Mouse (Mus musculus): Measurements from ENCODE around the gene Cd2bp2.

Cd2bp2 gene

DNA sequence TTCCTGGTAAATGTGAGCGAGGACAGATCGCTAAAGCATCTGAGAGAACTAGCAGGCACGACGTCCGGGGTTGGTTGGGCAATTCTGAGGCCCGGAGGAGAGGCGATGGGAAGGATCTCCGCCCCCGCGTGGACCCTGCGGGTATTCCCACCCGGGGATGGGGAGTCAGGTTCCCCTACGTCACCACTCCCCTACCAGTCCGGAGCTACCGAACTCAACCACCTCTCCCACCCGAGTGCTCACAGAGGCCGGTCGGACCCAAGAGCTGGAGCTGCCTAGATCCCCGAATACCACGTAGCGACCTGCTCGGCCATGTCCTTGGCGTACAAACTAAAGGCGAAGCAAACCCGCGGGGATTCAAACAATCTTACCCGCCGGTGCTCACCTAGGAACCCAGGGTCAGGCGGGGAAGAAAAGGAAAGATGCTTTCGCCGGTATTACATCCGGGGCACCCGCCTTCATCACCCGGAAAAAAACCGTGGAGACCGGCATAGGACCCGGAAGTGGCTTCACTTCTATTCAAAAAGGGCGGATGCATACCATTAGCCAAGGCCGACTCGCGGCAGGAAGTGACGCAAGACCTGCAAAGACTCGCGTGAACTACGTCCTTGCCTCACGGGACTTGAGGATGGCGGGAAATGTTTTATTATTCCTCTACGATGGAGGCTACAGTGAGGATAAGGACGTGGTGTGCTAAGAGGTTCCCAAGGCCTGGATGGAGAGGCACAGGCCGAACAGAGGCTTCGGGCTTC lies at the start of gene Cd2bp2:
Gene Cd2bp2 (minus strand): TSS at position 507 of the 752 bp plus-strand sequence.
- DNase-seq (ENCODE audit: low spot score in 2 of 2), result peak; percentile 95 to 97

DNA sequence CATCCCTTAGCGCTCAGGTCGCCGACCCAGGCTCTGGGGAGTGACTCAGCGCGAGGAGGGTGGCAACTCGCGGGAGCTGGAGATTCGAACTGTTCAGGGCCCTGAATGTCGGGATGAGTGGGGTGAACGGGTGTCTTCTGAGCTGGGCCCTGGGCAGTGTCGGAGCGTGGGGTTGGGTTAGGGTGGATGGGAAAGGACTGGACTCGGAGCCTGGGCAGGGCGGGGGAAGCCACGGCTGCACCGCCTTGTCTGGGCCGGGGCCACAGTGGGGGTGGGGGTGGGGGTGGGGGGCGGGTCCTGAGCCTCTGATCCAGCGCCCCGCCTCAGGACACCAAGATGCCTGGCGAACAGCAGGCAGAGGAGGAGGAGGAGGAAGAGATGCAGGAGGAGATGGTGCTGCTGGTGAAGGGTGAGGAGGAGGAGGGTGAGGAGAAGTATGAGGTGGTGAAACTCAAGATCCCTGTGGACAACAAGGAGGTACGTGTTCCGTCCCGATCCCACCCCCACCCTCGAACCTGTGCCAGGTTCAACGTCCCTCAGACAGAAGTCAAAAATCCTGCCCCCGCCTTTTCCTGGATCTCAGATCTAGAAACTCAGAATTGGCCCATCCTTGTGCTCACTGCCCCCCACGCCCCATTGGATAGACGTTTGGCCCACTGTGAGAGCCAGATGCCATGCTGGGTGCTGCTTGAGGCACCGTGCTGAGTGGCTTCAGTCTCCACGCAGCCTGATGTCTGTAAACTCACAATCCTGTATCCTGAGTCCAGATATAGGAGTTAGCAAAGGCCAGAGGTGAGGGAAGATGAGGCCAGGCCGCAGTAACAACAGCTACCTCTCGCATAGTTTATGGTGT lies 49.0 kb upstream of the Cd2bp2 start:
- DNase-seq (ENCODE audit: low spot score in 2 of 2), result no peak

DNA sequence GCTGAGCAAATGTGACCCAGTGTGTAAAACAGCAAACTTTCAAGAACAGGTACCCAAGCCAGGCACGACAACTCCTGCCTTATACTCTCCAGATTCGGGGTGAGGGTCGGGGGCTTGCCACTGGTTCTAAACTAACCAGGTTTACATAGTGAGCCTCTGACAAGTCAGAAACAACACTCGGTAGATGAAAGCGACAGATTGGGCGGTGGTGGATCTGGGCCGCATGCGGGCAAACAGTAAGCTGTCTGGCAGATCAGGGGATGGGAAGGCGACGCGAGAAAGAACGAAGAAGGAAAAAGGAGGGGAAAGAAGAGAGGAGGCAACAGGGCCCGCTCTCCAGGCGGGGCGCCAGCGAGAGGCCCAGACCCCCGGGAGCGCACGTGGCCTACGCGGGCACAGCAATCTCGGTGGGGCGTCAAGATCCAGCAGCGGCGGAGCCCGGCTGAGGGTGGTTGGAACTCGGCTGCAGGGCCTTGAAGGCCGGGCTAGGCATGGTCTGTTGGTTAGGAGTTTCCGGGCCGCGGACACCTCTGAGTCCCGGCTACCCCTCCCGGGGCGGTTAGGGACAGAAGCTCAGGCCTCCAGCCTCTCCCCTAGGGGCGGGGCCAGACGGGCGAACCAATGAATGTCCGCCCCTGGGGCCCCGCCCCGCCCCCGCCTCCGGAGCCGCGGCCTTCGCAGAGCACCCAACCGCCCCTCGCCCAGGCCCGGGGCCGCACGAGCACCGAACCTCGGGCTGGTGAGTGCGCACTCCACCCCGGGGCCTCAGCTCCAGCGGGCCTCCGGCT lies 48.2 kb upstream of the Cd2bp2 start, which contains the start of gene Zfp771:
Gene Zfp771 (plus strand): TSS at position 405 of the 788 bp plus-strand sequence.
- DNase-seq (ENCODE audit: low spot score in 2 of 2), result peak; percentile 95 to 96

DNA sequence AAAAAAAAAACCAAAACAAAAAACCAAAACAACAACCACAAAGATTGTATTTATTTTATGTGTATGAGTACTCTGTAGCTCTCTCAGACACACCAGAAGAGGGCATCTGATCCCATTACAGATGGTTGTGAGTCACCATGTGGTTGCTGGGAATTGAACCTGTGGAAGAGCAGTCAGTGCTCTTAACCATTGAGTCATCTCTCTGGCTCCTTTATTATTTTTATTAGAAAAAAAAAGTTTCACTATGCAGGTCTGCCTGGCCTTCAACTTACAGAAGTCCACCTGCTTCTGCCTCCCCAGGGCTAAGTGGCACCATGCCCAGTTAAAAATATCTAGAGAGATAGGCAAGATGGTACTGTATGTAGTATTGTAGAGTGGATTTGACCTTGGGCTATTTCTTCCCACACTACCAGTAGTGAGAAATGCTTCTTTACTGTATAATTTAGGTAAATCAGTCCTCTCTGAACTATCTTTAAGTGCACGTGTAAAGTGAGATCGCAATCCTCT lies 47.6 kb upstream of the Cd2bp2 start:
- no peak for DNase-seq (ENCODE audit: low spot score in 2 of 2)

DNA sequence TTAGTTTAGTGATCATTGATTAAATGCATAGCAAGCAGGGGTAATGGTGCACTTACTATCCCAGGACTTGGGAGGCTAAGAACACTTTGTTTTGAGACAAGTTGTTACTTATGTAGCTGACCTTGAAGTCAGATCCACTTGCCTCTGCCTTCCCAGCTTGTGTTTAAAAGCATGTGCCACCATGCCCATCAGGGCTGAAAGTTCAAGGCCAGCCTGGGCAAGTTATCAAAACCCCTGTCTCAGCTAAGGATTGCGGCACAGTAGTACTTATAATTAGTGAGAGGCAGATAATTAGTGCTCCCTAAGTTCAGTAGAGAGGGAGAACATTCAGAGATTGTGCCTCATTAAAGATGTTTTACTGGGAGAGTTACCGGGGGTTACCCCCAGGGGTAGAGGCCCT lies 38.9 kb upstream of the Cd2bp2 start:
- no peak for DNase-seq (ENCODE audit: low spot score in 2 of 2)

DNA sequence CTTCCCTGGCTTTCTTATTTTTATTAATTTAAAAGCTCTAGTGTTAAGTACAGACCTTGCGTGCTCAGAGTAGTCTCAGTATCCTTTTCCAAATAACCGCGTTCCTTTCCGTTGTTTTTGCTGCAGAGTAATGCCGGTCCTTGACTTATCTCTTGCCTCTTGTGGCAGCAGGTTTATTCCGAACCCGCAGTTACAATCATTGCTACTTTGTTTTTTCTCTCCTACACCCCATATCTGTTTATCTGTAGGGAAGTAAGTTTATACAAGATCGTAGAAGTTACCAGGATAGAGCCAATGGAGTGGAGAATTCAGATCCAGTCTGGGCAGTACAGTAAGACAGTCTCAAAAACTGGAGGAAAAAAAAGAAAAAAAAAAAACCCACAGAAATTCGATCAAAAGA lies 37.9 kb upstream of the Cd2bp2 start:
- no peak for DNase-seq (ENCODE audit: low spot score in 2 of 2)

DNA sequence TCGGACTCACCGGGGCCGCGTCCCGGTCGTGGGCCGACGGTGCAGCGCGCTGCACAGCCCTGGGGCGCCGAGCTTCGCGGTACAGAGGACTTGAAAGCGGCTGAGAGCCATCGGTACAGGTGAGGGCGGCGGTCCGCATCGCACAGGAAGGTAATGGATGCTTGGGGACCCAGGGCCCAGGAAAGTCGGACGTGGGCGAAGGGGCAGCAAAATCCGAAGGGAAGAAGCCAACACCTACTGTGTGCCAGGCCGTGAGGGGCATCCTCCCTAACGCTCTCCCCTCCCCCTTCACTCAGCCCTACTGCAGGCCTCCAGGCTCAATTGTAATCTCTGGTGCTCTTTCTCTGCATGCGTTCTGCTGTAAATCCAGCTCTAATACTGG lies 37.5 kb upstream of the Cd2bp2 start:
- DNase-seq (ENCODE audit: low spot score in 2 of 2), result no peak

DNA sequence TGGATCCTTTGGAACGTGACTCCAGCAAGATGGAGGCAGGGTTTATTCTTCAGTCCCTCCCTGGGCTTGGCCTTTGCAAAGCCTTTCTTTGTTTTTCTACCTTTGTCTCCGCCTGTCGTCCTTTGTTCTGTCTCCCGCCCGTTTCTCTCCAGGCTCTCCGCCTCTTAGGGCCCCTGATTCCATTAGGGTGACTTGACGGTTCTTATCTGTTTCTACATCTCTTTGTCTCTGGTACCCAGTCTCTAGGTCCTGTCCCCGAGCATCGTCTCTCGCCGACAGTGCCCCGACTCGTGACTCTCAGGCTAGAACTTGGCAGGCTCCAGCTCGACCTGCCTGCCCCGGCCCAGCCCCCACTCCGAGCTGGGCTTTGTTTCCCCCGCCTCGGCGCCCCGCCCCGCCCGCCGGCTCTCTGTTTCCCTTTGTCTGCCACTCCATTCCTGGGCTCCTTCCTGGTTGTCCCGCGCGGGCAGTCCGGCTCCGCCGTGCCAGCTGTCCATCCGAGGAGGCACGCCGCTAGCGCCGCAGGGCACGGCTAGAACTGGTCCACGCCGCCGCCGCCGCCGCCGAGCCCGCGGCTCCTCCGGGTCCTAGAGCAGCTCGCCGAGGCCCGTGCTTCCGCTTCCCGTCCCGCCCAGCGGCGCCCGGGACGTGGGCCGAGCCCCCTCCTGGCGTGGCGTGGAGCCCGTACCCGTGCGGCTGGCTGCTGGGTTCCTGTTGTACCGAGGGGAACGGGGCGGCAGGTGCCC lies 36.9 kb upstream of the Cd2bp2 start, which contains the start of the genes Zfp553 and Sept1:
Gene Zfp553 (plus strand): TSS at position 440 of the 746 bp plus-strand sequence.
Gene Sept1 (minus strand): TSS at position 509 of the 746 bp plus-strand sequence.
- DNase-seq (ENCODE audit: low spot score in 2 of 2), result peak; percentile 81 to 82

DNA sequence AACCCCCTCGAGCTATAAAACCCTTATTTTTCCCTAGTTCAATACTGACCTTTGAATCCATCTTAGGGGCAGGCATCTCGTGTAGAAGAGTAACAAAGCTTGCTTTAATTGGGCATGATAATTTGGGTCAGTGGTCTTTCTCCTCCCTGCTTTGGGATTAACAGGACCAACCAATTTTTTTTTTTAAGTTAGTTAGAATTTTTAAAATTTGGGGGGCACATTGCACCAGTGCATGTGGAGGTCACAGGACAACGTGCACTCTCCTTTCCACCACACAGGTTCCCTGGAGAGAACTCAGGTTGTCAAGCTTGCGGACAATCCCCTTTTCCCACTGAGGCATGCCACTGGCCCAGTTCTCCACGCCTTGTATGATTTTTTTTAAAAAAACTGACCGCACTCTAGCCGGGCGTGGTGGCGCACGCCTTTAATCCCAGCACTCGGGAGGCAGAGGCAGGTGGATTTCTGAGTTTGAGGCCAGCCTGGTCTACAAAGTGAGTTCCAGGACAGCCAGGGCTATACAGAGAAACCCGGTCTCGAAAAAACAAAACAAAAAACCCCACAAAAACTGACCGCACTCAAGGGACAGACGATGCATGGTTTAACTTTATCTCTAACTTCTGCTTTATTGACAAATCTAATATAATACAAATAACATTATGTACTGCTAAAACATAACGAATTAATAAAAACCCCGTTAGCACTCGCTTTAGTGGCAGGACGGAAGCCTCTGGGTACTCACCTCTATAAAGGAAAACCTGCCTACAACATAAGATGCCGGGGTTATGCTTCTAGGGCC lies 36.2 kb upstream of the Cd2bp2 start:
- DNase-seq (ENCODE audit: low spot score in 2 of 2), result no peak

DNA sequence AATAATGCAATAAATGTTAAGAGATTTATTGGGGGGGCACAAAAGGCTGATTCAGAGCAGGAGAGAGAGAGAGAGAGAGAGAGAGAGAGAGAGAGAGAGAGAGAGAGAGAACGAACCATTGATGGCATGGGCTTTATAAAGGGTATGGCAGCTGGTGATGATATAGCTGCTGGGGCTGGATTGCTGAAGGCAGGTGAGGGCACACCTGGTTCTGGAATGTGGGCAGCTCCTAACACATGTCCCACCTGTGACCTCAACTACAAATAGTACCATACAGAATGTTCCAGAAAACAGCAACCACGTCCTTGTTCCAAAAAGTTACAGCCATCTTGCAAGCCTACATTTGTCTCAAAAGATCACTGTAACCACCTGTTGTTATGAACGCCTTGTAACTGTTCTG lies 35.5 kb upstream of the Cd2bp2 start:
- DNase-seq (ENCODE audit: low spot score in 2 of 2), result no peak

DNA sequence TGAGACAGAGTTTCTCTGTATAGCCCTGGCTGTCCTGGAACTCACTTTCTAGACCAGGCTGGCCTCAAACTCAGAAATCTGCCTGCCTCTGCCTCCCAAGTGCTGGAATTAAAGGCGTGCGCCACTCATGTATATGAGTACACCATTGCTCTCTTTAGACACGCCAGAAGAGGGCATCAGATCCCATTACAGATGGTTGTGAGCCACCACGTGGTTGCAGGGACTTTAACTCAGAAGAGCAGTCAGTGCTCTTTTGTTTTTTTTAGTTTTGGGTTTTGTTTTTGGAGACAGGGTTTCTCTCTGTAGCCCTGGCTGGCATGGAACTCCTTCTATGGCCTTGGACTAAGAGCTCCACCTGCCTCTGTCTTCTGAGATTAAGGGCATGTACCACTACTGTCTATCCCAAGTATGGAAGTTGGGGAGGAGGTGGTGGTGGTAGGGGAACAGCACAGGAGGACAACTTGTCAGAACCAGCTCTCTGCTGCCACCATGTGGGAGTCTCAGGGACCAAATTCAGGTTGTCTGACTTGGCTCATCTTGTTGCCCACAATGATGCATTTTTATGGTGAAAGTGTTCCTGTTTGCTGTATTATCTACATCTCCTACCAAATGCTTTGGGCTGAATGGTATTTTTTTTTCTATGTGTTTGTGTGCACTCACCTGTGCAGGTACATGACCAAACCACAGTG lies 32.9 kb upstream of the Cd2bp2 start:
- DNase-seq (ENCODE audit: low spot score in 2 of 2), result peak; percentile 82 to 85

DNA sequence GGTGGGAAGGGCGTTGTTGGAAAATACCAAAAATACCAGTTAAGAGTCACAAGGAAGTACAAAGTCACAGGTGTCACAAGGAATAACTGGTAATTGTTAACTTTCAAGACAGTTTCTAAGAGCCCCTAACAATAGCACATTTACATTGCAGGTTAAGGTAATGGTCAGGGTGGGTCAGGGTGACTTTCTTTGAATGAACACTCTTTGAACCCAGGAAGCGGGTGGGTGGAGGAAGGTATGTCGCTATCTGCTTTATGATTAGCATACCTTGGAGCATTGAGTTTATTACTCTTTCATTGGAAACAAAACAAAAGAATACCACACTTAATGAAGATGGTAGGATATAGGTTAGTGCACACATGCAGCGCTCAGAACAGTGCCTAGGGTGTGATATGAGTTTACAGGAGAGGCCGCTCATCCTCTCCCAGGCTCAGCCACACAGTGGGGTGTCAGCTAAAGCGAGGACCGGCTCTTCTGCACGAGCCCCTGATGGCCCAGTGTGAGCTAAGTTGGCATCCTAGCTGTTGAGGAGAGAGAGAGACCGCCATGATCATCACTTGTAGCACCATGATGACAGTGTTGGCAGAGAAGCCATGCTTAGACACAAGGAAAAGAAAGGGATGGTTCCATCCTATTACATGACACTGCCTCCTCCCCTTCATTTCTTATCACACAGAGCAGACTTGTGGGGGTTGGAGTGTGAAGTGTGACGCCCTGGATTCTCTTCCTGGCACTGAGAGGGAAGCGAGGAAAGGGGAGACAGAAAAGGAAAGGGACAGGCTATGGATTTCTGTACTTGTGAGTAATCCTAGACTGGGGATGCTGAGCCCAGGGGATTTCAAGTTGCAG lies 29.5 kb upstream of the Cd2bp2 start:
- no peak for DNase-seq (ENCODE audit: low spot score in 2 of 2)

DNA sequence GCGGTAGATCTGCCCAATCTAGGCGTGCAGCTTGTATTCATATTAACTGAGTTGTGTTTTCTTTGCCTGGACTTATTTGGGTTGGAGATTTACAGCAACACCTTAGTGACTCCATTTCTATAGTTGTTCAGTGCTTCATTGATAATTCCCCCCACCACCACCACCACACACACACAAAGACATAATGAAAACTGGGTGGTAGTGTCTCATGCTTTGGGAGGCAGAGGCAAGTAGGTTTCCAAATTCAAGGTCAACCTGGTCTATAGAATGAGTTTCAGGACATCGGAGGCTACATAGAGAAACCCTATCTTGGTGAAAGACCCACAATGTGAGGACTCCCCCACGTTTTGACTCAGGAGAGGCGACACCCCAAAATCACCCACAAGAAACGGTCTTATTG lies 28.8 kb upstream of the Cd2bp2 start:
- DNase-seq (ENCODE audit: low spot score in 2 of 2), result no peak

DNA sequence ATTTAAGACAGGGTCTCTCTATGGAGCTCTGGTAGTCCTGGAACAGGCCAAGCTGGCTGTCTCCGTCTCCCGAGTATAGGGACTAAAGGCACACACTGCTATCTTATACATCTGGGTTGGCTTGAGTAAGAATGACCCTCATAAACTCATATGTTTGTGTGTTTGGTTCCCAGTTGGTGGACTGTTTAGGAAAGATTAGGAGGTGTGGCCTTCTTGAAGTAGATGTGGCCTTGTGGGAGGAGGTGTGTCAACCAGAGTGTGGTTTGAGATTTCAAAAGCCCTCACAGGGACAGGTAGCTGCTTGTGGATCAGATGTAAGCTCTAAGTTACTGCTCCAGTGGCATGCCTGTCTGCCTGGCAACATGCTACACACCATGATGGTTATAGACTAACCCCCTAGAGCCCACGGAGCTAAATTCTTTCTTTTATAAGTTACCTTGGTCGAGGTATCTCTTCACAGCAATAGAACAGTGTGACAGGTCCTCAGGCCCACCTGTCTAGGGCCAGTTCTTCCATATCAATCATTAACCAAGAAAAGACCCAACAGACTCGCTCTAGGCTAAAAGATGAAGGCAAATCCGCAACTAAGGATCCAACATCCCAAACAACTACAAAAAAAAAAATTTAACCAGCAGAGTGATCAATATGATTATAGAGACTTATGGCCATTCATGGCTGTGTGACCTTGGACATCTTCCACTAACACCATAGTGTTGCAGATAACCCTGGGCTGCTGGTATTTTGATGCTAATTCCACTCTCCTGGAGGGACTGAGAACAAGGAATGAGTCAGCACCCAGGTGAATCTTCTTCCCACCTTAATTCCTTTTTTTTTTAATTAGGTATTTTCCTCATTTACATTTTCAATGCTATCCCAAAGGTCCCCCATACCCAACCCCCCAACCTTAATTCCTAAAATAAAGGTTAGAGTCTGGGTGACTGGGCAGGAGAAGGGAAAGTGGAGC lies 27.9 kb upstream of the Cd2bp2 start:
- no peak for DNase-seq (ENCODE audit: low spot score in 2 of 2)

DNA sequence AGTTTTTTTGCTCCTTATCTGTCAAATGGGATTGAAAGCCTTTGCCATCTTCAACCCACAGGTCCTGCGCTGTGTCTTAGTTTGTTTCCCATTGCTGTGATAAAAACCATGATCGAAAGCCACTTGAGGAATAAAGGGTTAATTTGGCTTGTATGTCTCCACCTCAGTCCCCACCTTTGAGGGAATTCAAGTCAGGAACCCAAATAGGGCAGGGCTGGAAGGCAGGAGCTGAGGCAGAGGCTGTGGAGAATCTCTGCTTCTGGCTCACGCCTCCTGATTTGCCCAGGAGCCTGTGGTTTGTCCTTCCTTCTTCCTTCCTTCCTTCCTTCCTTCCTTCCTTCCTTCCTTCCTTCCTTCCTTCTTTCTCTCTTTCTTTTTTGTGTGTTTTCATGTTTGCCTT lies 27.3 kb upstream of the Cd2bp2 start:
- no peak for DNase-seq (ENCODE audit: low spot score in 2 of 2)

DNA sequence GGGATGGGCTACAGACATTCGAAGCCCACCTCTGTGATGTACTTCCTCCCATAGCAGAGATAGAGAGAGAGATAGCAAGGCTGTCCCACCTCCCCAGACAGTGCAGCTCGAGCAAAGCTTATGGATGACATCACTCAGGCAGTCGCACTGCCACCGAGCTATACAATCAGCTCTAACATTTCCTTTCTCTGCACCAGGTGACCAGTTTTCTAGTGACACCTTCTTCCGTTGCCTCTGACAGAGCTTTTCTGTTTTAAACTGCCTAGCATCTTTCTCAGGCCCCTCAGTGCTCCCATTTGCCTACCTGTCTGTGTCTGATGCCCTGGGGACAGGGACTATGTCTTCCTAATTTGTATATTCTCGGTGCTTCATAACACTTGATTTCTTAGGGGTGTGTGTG lies 24.6 kb upstream of the Cd2bp2 start:
- DNase-seq (ENCODE audit: low spot score in 2 of 2), result peak; percentile 46 to 53

DNA sequence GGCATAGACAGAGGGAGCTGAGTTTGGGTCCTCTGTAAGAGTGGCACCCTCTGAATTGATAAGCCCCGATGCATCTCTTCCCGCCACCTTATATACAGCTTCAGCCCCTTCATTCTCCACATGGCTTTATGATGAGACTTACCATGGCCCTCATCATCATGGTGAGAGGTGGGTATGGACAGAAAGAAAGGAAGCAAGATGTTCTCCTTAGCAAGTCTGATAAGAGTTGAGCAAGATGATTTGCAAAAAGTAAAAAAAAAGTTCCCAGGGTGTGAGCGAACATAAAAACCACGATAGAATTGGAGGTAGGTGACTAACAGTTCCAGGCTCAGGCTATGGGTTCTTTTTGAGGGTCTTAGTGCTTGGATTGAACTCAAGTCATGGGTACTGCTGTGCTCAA lies 22.8 kb upstream of the Cd2bp2 start:
- DNase-seq (ENCODE audit: low spot score in 2 of 2), result no peak
